Mouse (Mus musculus): ENCODE measurements around the gene Itpka.

GRCm38 (mm10) chr2:119767246-119767645 lies 25.1 kb downstream of the Itpka start:
- 0 out of 2 replicates have a peak, but pooled peaks have one; percentile 8 for TF ChIP-seq CTCF (IDR thresholded peaks at IDR 0.05; ENCODE audit: insufficient read depth, low read length)
- TF ChIP-seq POLR2A (IDR thresholded peaks at IDR 0.05; ENCODE audit: borderline replicate concordance, extremely low read depth, low read depth, low read length) = no peak
